Mouse (Mus musculus) leukemia stem cell, adult 10-12 weeks (primary cell): ENCODE results near the gene Dcun1d5. TPM values are rescaled to one million over a fixed set of nuclear protein-coding genes. Genes with fewer than 3 reads are reported as not detected.

Source experiments
- polyA plus RNA-seq: library from polyadenylated mRNA; stranded (reverse); fragments of >175 nt; gene quantifications from 2 replicates; pipeline ENCODE4 v1.2.3, GENCODE M21; 2012; ENCODE audit warnings: low replicate concordance

Dcun1d5 gene
- polyA plus RNA-seq, result 77.4 and 129 TPM in 2 replicates

GRCm38 (mm10) chr9:7184172-7184896 lies at the start of gene Dcun1d5, which contains the start of gene Dync2h1:
TSS of gene Dcun1d5 (plus strand) at chr9:7184520.
TSS of gene Dync2h1 (minus strand) at chr9:7184446.

Other genes with a start within 250 kb of the Dcun1d5 start
- 0.14 and 0.24 TPM in 2 replicates for gene Dync2h1, start 74 bp upstream of the Dcun1d5 start, polyA plus RNA-seq
- not detected in 2 replicates for gene Mmp13, start 88.0 kb downstream of the Dcun1d5 start, polyA plus RNA-seq
- gene Mmp12, start 159.9 kb downstream of the Dcun1d5 start, polyA plus RNA-seq, result not detected in 2 replicates
- not detected in 2 replicates for gene Mmp1b, start 203.5 kb downstream of the Dcun1d5 start, polyA plus RNA-seq